Mouse (Mus musculus): ENCODE measurements at regions not wholly inside any gene's neighbourhood (a gene's known extent, or its start where the extent isn't known, plus 50 kb on each side); places are given as distances from the start of the nearest gene placed in this dataset.

DNA sequence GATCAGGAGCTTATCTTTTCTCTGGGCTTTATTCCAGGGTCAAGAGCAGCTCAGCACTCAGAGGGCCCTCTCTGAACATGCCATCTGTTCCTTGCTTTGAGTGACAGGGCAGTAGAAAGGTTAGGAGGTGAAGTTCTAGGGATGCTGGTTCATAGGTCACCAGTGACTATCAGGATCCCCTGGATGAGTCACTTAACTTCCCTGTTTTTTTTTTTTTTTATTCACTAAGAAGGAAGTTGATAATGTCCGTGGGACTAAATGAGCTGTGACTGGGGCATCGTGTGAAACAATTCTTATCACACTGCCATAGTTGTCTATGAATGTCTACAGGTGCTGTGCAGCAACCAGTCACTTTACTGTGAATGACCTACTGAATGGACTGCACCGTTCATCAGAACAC is 73.8 kb upstream of the Gpr139 start:
- ATAC-seq (replicated peaks in 1 of 2; ENCODE audit: insufficient read depth in 1 of 2, low FRiP score in 2 of 2, low TSS enrichment in 1 of 2, low read depth in 1 of 2, poor library complexity in 2 of 2, severe bottlenecking in 2 of 2): no peak

- no peak for ATAC-seq (replicated peaks in 1 of 2; ENCODE audit: insufficient read depth in 1 of 2, low FRiP score in 2 of 2, low TSS enrichment in 1 of 2, low read depth in 1 of 2, poor library complexity in 2 of 2, severe bottlenecking in 2 of 2)
Observed at GRCm38 (mm10) chr7:119256916-119257315, 72.5 kb upstream of the Gpr139 start.

DNA sequence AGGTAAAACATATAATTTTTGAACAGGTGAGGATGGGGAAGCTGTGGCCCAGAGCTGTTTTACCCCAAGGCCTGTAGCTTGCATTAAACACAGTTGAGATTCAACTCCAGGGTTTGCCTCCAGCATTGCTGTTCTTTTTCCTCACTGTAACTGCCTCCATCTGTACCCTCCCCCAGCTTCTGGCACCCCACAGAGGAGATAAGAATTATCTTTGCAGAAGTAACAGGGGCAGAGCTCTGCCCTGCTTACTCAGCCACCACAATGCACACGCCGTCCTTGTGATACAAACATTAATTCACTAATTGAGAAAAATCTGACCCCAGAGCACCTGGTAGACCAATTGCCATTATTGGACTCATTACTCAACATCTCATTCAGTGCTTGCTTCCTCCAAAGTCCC is 68.3 kb upstream of the Gpr139 start:
- ATAC-seq (replicated peaks in 1 of 2; ENCODE audit: insufficient read depth in 1 of 2, low FRiP score in 2 of 2, low TSS enrichment in 1 of 2, low read depth in 1 of 2, poor library complexity in 2 of 2, severe bottlenecking in 2 of 2): no peak

GRCm38 (mm10) chr7:119251679-119252078 is 67.3 kb upstream of the Gpr139 start:
- ATAC-seq (replicated peaks in 1 of 2; ENCODE audit: insufficient read depth in 1 of 2, low FRiP score in 2 of 2, low TSS enrichment in 1 of 2, low read depth in 1 of 2, poor library complexity in 2 of 2, severe bottlenecking in 2 of 2): no peak

GRCm38 (mm10) chr7:119250381-119250780 is 66.0 kb upstream of the Gpr139 start:
- no peak for ATAC-seq (replicated peaks in 1 of 2; ENCODE audit: insufficient read depth in 1 of 2, low FRiP score in 2 of 2, low TSS enrichment in 1 of 2, low read depth in 1 of 2, poor library complexity in 2 of 2, severe bottlenecking in 2 of 2)

GRCm38 (mm10) chr7:119244785-119245184 is 60.4 kb upstream of the Gpr139 start:
- ATAC-seq (replicated peaks in 1 of 2; ENCODE audit: insufficient read depth in 1 of 2, low FRiP score in 2 of 2, low TSS enrichment in 1 of 2, low read depth in 1 of 2, poor library complexity in 2 of 2, severe bottlenecking in 2 of 2): no peak

GRCm38 (mm10) chr7:119236343-119236742 is 51.9 kb upstream of the Gpr139 start:
- ATAC-seq (replicated peaks in 1 of 2; ENCODE audit: insufficient read depth in 1 of 2, low FRiP score in 2 of 2, low TSS enrichment in 1 of 2, low read depth in 1 of 2, poor library complexity in 2 of 2, severe bottlenecking in 2 of 2): no peak
